Mouse (Mus musculus) megakaryocyte, embryonic 14.5 days (primary cell): ENCODE measurements around the gene Cry2. TPM values are rescaled to one million over a fixed set of nuclear protein-coding genes. Genes with fewer than 3 reads are reported as not detected.

Experiments
- H3K27me3 ChIP-seq: replicated peaks from 2 replicates; pipeline ENCODE3; 2012; ENCODE audit warnings: inconsistent platforms
- H3K36me3 ChIP-seq: replicated peaks from 2 replicates; pipeline ENCODE3; 2012; ENCODE audit warnings: low read length, inconsistent platforms, mixed read lengths
- H3K4me1 ChIP-seq: 2 replicates; pipeline ENCODE4 v1.6.1; 2012; ENCODE audit warnings: inconsistent platforms
- H3K4me3 ChIP-seq: replicated peaks from 2 replicates; pipeline ENCODE3; 2012; ENCODE audit warnings: moderate library complexity, mild to moderate bottlenecking, inconsistent platforms
- H3K9me3 ChIP-seq: 2 replicates; pipeline ENCODE4 v1.6.1; 2012; ENCODE audit warnings: inconsistent platforms
- FLI1 ChIP-seq: IDR thresholded peaks from 2 replicates; pipeline ENCODE4 v1.6.1; 2012; ENCODE audit warnings: low read length, inconsistent platforms, mixed read lengths
- GATA1 ChIP-seq: IDR thresholded peaks from 3 replicates; pipeline ENCODE4 v1.6.1; 2012; ENCODE audit warnings: mixed read lengths, low read length, inconsistent platforms, borderline replicate concordance
- polyA plus RNA-seq: library from polyadenylated mRNA; stranded (reverse); fragments of >175 nt; gene quantifications from 2 replicates; pipeline ENCODE4 v1.2.3, GENCODE M21; 2012; ENCODE audit warnings: low replicate concordance; ENCODE audit not compliant: insufficient read depth

Gene Cry2
- polyA plus RNA-seq, 1 experiment, result 4.1 TPM

GRCm38 (mm10) chr2:92432299-92433295, 1.2 kb downstream of the Cry2 start:
- Histone ChIP-seq H3K4me1 (peaks cover 72% of the 10 kb centered on the region), H3K36me3 (peaks cover 28% of the 10 kb centered on the region), H3K4me3 (peak overlapping the region; percentile 100), H3K27me3 (no peaks in the 10 kb centered on the region), H3K9me3 (0 out of 2 replicates have a peak, but pooled peaks cover 4% of the 10 kb centered on the region)
- no peak for TF ChIP-seq GATA1
- no peak for TF ChIP-seq FLI1

- 0 out of 2 replicates have a peak, but pooled peaks cover 4% of the 10 kb centered on the region for H3K9me3 ChIP-seq
- H3K27me3 ChIP-seq, result no peaks in the 10 kb centered on the region
- peak overlapping the region; percentile 67 for H3K4me3 ChIP-seq
- H3K4me1 ChIP-seq, result peaks cover 76% of the 10 kb centered on the region
- peaks cover 35% of the 10 kb centered on the region for H3K36me3 ChIP-seq
- TF ChIP-seq FLI1 (no peak), GATA1 (no peak)
Measured at GRCm38 (mm10) chr2:92431611-92432179, 2.1 kb downstream of the Cry2 start.

GRCm38 (mm10) chr2:92430723-92431541, 2.9 kb downstream of the Cry2 start:
- Histone ChIP-seq H3K27me3 (no peaks in the 10 kb centered on the region), H3K9me3 (no peaks in the 10 kb centered on the region), H3K4me3 (peak overlapping the region; percentile 67), H3K4me1 (peaks cover 84% of the 10 kb centered on the region), H3K36me3 (peaks cover 43% of the 10 kb centered on the region)
- TF ChIP-seq FLI1, result no peak
- no peak for TF ChIP-seq GATA1

GRCm38 (mm10) chr2:92430089-92430488, 3.8 kb downstream of the Cry2 start:
- Histone ChIP-seq H3K4me1 (peaks cover 91% of the 10 kb centered on the region), H3K4me3 (no peak overlapping the region), H3K9me3 (no peaks in the 10 kb centered on the region), H3K36me3 (peaks cover 51% of the 10 kb centered on the region), H3K27me3 (no peaks in the 10 kb centered on the region)
- TF ChIP-seq GATA1, result no peak
- no peak for TF ChIP-seq FLI1

GRCm38 (mm10) chr2:92427882-92428281, 6.0 kb downstream of the Cry2 start:
- Histone ChIP-seq H3K36me3 (peaks cover 73% of the 10 kb centered on the region), H3K9me3 (no peaks in the 10 kb centered on the region), H3K4me1 (peaks cover 100% of the 10 kb centered on the region), H3K4me3 (no peak overlapping the region), H3K27me3 (no peaks in the 10 kb centered on the region)
- TF ChIP-seq GATA1 (no peak), FLI1 (no peak)

- H3K4me1 ChIP-seq, result peaks cover 100% of the 10 kb centered on the region
- TF ChIP-seq GATA1, result no peak
- no peak for TF ChIP-seq FLI1
Measured at GRCm38 (mm10) chr2:92426426-92426825, 7.4 kb downstream of the Cry2 start.

GRCm38 (mm10) chr2:92425366-92425765, 8.5 kb downstream of the Cry2 start:
- TF ChIP-seq FLI1 (no peak), GATA1 (no peak)
- Histone ChIP-seq H3K36me3 (peaks cover 86% of the 10 kb centered on the region), H3K4me3 (no peak overlapping the region), H3K9me3 (no peaks in the 10 kb centered on the region), H3K27me3 (no peaks in the 10 kb centered on the region), H3K4me1 (peaks cover 89% of the 10 kb centered on the region)

More at GRCm38 (mm10) chr2:92426426-92426825, 7.4 kb downstream of the Cry2 start:
- Histone ChIP-seq H3K4me3 (no peak overlapping the region), H3K27me3 (no peaks in the 10 kb centered on the region), H3K9me3 (no peaks in the 10 kb centered on the region), H3K36me3 (peaks cover 78% of the 10 kb centered on the region)

- TF ChIP-seq GATA1 (no peak), FLI1 (no peak)
- Histone ChIP-seq H3K4me3 (no peak overlapping the region), H3K9me3 (no peaks in the 10 kb centered on the region), H3K27me3 (no peaks in the 10 kb centered on the region), H3K4me1 (peaks cover 83% of the 10 kb centered on the region), H3K36me3 (peaks cover 90% of the 10 kb centered on the region)
Measured at GRCm38 (mm10) chr2:92424462-92425308, 9.2 kb downstream of the Cry2 start.
